Mouse (Mus musculus) right cerebral cortex, adult 2 months (tissue): Measurements from ENCODE around the gene Nedd9.
"Not testable (repeated sequence)": the region's sequence is repeated elsewhere in the genome, so short reads cannot be mapped to it uniquely, and the experiment has no call there.

Experiments
- DNase-seq, 2 experiments: peaks; one replicate each; pipeline ENCODE4 v3.0.0; 2021 to 2022; ENCODE audit warnings: low spot score in 2 of 2

The Nedd9 gene

DNA sequence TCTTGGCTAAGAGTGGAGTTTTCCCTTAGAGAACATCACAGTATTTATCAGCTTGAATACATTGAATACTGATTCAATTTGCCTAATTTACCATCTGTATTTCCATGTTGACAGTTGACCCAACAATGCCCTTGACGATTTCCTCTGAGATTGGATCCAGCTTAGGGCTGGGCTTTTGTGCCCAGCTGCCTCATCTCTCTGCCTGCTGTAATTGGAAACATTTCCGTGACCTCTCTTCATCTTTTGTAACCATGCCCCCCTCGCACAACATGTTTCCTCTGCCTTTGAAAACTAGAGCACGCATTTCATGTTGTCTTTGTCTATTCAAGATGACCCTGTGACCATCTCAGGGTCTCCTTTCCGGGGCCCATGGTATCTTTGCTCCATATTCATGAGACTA is 188.2 kb downstream of the Nedd9 start:
- DNase-seq, result no peak

DNA sequence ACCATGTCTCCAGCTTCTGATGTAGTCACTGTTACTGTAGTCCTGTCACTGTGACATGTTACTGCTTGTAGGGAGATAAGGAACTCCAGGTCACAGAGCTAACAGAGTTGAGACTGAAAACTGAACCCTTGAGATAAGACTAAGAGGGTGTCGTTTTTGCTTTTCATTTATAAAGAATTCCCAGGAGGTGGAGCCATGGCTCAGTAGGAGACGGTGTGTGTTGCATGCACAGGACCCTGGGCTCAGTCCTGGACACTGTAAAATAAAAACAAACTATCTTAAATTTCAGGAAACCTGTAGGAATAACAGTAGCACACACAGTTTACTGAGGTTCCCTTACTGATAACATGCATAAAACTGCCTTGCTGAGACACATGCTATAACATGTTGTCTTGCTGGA is 188.6 kb downstream of the Nedd9 start:
- DNase-seq, result no peak

DNA sequence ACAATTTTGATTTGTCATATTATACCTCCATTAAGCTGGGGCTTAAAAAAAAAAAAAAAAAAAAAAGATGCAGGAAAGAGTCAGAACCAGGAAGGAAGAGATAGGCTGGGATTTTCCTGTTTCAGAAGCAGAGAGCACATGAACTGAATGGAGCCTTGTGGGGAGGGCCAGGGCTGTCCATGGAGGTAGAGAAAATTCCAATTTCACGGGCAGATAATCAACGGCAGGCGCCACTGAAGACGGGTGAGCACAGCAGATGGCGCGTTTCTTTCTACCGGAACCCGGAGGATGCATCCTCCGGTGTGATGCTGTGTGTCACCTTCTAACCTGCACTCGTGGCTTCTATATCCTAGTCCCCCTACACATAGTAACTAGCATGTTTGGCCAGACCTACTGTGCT is 190.8 kb downstream of the Nedd9 start:
- no peak for DNase-seq

DNA sequence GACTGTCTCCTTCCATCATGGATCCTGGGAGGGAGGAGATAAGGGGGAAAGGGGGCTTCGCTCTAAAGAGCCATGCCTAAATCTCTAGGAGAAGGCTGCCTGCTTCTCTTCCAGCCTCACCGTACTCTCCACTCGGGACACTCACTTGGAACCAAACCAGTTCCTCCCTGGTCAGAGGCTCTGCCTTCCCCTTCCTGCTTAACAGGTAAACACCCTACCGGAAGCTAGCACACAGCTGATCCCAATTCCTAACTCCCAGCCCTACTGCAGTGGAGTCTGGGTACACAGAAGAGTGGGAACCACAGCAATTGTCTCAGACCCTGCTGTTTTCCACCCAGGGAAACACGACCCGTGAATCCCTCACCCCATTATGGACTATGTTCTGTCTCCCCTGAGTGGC is 191.3 kb downstream of the Nedd9 start:
- no peak for DNase-seq

DNA sequence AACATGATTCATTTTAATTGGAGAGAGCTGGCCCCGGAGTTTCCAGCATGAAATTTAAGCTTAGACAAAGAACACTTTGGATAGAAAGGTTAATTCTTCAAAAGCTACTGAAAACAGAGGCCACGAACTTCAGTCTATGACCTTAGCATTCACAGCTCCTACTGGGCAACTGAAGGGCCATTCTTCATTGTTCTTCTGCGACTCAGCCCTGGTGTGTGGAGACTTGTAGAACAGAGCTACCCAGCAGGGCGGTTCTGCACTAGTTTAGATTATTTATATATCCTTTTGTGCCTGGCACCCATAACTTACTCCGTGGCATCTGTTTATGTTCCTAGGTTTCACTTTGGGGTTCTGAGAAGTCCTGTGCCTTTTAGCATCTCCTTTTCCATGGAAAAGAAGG is 193.6 kb downstream of the Nedd9 start:
- DNase-seq, result no peak

DNA sequence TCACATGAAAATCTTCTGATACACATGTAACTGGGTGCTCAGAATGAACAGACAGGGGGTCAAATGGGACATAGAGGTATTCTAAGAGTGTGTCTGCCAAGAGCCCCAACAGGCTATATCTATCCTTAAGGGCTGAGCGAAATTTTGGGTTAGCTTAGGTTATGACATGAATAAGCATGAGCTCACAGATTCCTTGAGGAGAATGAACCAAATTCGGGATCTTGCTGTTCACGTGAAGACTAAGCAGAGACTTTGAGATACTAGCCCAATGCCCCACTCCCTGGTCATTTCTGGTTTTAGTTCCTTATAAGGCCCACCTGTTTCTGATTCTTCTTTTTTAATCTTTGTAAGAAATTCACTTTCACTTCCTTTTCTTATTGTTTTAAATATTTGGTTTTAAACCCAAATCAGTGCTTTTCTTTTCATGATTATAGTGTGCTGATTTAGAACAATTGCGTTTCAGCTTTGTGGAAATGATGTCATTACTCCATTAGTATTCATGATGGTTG is 195.6 kb downstream of the Nedd9 start:
- no peak for DNase-seq

DNA sequence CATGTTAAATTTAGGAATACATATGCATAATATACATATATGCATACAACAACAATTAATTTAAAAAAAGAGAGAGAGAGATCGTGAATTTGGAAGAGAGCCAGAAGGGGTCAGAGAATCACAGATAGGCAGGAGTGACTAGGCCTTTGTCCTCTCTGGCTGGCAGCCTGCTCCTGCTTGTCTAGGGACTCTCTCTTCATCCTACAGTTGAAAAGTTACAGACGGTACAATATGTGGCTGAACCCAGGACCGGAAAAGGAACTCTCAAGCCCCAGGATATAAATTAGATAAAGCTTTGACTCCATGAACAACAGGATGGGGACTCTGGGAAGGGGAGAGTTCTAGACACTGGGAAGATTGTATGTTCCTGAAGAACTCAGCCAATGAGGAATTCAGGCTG is 200.9 kb downstream of the Nedd9 start:
- DNase-seq, result no peak

DNA sequence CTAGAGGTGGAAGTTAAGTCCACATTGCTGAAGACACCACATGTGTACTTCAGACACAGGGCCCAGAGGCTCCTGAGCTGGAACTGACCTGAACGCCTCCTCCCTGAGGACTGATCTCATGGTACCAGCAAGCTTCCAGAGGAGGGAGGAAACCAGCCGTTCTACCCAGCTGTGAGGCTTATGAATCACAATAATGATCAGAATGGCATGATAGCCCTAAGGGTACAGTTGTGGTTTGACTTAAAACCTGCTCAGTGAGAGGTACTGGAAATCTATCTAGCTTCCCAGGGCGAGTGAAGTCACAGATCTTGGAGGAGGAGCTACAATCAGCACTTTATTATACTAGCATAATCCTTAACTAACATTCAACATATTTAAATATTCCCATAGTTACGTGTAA is 201.7 kb downstream of the Nedd9 start:
- no peak for DNase-seq

DNA sequence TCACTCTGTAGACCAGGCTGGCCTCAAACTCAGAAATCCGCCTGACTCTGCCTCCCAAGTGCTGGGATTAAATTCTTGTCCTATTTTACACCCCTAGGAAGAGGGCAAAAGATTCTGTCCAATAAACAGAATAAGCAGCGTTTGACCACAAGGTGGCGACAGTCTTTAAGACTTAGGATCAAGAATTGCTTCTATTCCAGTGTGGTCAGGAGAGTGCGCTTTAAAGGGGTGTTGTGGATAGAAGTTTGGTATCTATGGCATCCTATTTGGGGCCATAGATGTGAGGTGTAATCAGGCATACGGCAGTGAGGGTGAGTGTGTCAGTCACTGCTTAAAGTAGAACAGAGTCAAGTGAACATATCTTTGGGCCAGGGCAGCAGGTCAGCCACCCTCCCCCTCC is 203.9 kb downstream of the Nedd9 start:
- DNase-seq, result peak; percentile 84

DNA sequence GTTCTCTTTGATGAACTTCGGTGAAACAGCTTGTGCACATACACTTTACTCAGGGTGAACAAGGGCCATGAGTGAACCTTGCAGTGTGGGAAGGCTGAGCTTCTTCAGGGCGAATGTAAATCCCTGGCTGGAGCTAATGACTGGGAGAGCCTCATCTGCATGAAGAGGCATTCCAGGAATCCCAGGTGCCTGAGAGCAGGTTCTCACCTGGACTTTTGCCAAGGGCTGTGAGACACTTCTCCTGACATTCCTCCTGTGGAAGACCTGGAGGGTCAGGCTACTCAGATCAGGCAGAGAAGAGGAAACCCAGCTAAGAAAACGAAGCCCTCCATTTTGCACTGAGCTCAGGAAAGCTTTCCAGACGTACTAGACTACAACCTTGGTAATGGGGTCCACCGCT is 206.5 kb downstream of the Nedd9 start:
- no peak for DNase-seq

DNA sequence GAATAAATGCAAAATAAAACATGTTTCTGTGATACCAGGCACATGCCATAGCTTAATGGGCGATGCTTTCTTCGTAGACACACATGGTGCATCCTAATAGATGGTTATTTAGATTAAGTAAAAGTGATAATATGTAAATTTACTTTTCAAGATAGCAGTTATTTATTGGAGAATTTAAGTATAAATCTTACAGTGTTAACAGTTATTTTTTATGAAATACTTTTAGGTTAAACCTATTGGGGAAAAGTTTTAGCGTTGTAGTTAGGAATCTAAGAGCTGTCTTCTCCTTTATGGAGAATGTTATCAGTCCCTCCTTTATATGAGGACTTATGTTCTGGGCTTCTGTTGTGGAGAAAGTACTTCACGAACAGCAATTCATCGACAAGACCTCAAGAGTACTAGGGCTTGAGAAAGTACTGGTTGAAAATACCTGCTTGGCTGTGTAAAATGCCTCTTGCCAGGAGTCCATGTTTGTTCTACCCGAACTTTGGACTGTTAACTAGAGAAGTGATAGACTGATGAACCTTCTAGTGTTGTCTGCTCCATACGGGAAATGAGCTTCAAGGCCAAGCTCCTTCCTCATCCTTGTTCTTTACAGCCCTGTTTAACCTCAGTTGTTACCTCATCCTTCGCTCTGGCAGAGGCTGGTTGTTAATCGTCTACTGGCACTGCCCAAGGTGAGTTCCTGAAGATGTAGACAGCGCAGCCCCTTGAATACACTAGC is 213.1 kb downstream of the Nedd9 start, which contains the start of gene Gm17364:
Gene Gm17364, minus strand, starts transcription at position 51 of the 724 bp plus-strand sequence.
- no peak for DNase-seq

DNA sequence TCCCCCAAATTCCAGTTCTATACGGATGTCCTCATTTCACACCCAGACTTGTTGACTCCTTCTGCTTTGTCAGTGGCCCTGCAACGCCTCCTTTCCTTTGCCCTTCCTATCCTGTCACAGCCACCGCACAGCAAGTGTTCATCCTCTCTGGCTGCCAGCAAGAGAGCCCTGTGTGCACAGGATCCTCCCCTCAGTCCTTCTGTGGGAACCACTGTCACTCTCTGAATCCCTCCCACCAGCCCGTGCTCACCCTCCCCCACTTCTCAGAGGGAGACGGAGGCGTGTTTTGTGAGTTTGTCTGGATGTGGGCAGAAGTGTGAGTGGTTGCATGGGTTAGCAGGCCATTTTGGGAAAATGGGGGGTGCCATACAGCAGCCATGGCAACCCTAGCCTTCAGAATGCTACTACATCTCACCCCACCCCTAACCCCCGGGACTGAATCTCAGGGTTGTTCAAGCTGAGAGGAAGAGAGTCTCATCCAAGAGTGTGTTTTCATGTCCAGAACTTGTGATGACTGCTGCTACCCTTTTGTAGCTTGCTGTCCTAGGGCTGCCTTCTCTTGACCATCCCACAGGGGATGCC is 219.2 kb downstream of the Nedd9 start:
- DNase-seq, result peak; percentile 53 to 67

DNA sequence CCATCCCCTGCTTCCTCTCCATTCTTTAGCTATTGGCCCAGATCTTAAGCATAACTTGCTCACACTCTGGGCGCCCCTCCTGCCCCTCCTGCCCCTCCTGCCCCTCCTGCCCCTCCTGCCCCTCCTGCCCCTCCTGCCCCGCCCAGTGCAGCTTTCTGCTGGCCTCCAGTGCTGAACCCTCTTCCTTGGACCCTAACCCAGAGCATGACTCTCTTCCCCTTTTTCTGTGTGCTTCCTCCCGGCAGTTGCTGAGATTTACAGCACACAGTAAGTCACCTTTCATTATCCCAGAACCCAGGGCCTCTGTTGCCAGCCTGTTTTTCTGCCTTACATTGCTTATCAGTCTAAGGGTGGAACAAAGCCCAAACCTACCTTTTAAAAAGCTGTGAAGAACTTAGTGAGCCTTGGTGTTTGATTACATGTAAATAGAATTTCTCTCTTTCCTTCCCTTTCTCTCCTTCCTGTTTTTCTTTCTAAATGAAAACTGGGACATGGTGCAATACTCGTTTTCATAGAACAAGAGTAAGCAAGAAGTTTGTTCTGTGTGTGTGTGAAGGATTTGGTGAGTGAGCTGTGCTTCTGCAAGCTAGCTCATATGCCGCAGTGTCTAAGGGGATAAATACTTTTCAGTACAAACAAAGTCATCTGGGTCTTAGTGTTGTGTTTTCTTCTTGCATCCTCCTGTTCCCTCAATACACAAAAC is 223.7 kb downstream of the Nedd9 start:
- no peak for DNase-seq

DNA sequence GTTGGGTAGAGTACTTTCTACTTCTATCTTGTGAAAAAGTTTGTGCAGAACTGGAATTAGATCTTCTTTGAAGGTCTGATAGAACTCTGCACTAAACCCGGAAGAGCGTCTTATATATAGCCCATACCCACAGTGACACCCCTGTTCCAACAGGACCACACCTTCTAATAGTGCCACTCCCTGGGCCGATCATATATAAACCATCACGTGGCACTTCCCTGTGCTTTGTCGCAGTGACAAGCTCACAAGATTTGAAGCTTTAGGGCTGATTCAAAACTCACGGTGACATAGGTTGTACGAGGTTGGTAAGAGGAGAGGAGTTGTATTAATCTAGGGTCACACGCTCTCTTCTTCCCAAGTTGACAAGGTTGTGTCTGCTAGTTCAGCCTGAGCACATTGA is 225.5 kb downstream of the Nedd9 start:
- DNase-seq, result not testable (repeated sequence)
